Mouse (Mus musculus): ENCODE data around the gene Atg4c. TPM values are rescaled to one million over a fixed set of nuclear protein-coding genes. Genes with fewer than 3 reads are reported as not detected.

Gene Atg4c
- 5.2 and 6.0 TPM in 2 replicates for polyA plus RNA-seq (2015; fragmentation: Nextera tagmentation; extraction: Ambion mirVana)

DNA sequence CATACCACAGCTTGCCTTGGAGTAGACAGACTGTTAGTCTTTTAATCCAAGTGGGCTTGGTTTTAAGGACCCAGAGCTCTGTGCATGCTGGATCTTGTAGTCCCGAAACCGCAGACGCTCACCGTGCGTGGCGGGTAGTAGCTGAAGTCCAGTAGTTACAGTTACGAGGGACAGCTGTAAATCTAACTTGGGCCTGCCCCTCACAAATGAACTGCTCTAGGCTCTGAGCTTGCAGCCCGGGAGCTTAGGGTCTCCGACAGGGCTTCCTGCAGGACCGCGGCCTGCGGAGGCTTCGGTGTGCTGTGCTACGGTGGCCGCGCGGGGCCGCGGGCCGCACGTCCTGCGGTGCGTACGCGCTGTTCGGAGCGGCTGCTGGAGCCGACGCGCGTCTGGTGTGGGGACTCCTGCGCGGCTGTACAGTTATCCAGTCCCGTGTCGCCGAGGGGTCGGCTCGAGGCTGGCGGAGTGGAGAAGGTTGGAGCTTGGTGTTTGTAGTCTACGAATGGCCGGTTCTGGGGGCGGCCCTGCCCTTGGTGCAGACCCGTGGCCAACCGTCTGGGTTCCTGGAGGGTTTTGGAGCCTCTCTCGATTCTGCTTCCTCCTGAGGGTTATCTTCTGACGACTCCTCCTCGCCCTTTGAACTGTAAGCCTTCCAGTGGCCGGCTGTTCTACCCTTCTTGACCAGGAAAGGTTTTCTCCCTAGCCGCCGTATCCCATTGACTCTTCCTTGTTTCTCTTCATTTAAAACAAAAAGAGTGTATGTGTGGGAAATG lies at the start of gene Atg4c:
Gene Atg4c, plus strand, starts transcription at position 125 of the 773 bp plus-strand sequence.
- no peaks in the 10 kb centered on the region for H3K4me1 ChIP-seq (ENCODE audit: insufficient read depth)
- under 1% methylated on average over 48 of the region's 50 CpGs for WGBS (ENCODE audit: insufficient replicate concordance)

DNA sequence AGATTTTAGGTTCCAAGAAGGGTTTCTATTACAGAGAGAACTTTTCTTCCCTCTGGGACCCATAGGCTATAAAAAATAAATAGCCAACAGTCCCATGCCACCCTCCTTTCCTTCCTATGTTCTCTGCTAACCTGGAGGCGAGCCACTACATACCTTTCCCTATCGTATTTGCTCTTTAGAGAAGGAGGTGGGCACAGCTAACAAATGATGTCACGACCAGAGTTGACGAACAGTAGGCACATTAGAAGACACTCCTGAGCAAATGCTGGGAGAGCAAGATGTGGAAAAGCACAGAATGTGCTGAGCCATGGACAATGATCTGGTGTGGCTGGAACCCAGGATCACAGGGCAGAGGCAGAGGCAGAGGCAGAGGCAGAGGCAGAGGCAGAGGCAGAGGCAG lies 42.3 kb upstream of the Atg4c start:
- Histone ChIP-seq H3K4me3 (ENCODE audit: low read depth, low read length) (no peak overlapping the region), H3K9ac (replicated peaks) (no peak overlapping the region), H3K27me3 (ENCODE audit: insufficient read depth, low read length) (no peaks in the 10 kb centered on the region), H3K27ac (ENCODE audit: low read depth) (no peak overlapping the region), H3K4me1 (ENCODE audit: insufficient read depth) (no peaks in the 10 kb centered on the region), H3K9me3 (ENCODE audit: low read length) (no peaks in the 10 kb centered on the region), H3K36me3 (replicated peaks; ENCODE audit: insufficient read depth, low read length) (no peaks in the 10 kb centered on the region), H3K4me2 (ENCODE audit: low read depth, low read length) (no peak overlapping the region)
- no peak for DNase-seq
- no peak for TF ChIP-seq CTCF (IDR thresholded peaks at IDR 0.05; ENCODE audit: low read depth)
- no peak for TF ChIP-seq EP300 (IDR thresholded peaks at IDR 0.05; ENCODE audit: low read depth)
- no peak for ATAC-seq
- 80% methylated on average over 4 of the region's 4 CpGs for whole genome bisulfite sequencing (ENCODE audit: insufficient replicate concordance)

More for the DNA sequence above, at the start of gene Atg4c:
- 0 out of 2 replicates have a peak, but pooled peaks have one; percentile 1 for TF ChIP-seq CTCF (IDR thresholded peaks at IDR 0.05; ENCODE audit: low read depth)
- no peak for TF ChIP-seq EP300 (IDR thresholded peaks at IDR 0.05; ENCODE audit: low read depth)
- H3K4me2 ChIP-seq (ENCODE audit: low read depth, low read length) = peak within 1 kb of the TSS; percentile 80
- ATAC-seq (peak; percentile 98), DNase-seq (peak; percentile 85)
- peak within 1 kb of the TSS; percentile 73 for H3K4me3 ChIP-seq (ENCODE audit: low read depth, low read length)
- no peaks in the 10 kb centered on the region for H3K9me3 ChIP-seq (ENCODE audit: low read length)
- peak within 1 kb of the TSS; percentile 76 for H3K27ac ChIP-seq (ENCODE audit: low read depth)
- H3K36me3 ChIP-seq (replicated peaks; ENCODE audit: insufficient read depth, low read length) = no peaks in the 10 kb centered on the region
- H3K27me3 ChIP-seq (ENCODE audit: insufficient read depth, low read length) = no peaks in the 10 kb centered on the region
- H3K9ac ChIP-seq (replicated peaks) = peak within 1 kb of the TSS; percentile 72

DNA sequence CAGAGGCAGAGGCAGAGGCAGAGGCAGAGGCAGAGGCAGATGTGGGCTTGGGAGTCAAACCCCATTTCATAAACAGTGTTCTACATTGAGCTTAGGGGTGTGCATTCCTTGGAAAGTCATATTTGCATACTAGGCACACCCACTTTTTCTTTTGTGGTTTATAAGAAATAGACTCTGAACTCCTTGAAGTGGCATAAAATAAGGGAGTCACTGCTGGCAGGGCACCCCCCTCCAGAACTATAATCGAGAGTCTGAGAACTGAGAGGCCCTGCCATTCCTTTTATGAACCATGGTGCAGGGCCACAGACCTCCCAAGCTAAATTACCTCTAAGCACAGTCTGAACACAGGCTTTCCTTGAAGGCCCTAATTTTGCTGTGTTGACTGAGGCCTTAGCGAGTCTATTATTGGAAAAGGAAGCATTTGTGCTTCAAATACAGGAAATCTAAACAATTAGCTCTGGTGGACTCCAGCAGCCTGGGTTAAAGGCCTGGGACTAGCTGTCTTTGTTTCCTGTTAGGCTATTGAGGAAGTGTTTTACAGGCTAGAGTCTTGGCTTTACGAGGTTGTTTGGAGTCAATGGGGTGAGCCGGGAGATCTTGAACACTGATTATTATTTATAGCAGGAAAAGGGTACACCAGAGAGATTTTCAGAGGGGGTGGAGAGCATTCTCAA lies 41.7 kb upstream of the Atg4c start:
- Histone ChIP-seq H3K36me3 (replicated peaks; ENCODE audit: insufficient read depth, low read length) (no peaks in the 10 kb centered on the region), H3K9ac (replicated peaks) (no peak overlapping the region), H3K4me1 (ENCODE audit: insufficient read depth) (no peaks in the 10 kb centered on the region), H3K9me3 (ENCODE audit: low read length) (no peaks in the 10 kb centered on the region), H3K27me3 (ENCODE audit: insufficient read depth, low read length) (no peaks in the 10 kb centered on the region), H3K4me3 (ENCODE audit: low read depth, low read length) (no peak overlapping the region), H3K27ac (ENCODE audit: low read depth) (no peak overlapping the region), H3K4me2 (ENCODE audit: low read depth, low read length) (no peak overlapping the region)
- no peak for DNase-seq
- TF ChIP-seq EP300 (IDR thresholded peaks at IDR 0.05; ENCODE audit: low read depth) (no peak), CTCF (IDR thresholded peaks at IDR 0.05; ENCODE audit: low read depth) (no peak)
- no peak for ATAC-seq
- 34% methylated on average over 4 of the region's 4 CpGs for WGBS (ENCODE audit: insufficient replicate concordance)

DNA sequence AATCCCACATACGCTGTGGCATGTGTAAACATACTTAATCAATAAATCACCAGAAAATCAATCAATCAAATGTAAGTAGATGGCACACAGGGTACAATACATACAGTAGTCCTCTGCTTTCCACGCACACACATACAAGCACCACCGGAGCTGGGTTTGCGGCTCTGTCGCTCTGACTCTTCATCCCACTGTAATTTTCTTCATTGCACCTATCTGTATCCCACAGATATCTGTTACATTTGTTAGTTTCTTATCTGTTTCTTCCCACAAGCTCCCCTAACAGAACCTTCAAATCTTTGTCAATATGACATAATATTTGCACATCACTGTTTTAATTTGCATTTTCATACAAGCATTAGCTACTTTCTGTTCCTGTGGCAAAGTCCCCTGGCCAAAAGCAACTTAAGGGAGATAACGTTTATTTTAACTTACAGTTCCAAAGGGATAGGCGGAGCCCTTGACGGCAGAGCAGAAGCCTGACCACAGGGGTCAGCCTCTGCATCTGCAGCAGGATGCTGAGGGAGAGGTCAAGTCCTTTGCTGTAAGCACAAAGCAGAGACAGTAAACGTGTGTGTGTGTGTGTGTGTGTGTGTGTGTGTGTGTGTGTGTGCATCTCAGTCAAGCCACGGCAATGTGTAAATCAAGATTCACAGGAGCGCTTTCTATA lies 37.0 kb upstream of the Atg4c start:
- DNase-seq = no peak
- ATAC-seq = no peak
- H3K4me1 ChIP-seq (ENCODE audit: insufficient read depth) = no peaks in the 10 kb centered on the region
- WGBS (ENCODE audit: insufficient replicate concordance) = 46% methylated on average over 11 of the region's 11 CpGs
- TF ChIP-seq CTCF (IDR thresholded peaks at IDR 0.05; ENCODE audit: low read depth) = no peak
- no peak for TF ChIP-seq EP300 (IDR thresholded peaks at IDR 0.05; ENCODE audit: low read depth)
- H3K4me3 ChIP-seq (ENCODE audit: low read depth, low read length) = no peak overlapping the region
- no peak overlapping the region for H3K27ac ChIP-seq (ENCODE audit: low read depth)
- H3K9ac ChIP-seq (replicated peaks) = no peak overlapping the region
- H3K9me3 ChIP-seq (ENCODE audit: low read length) = no peaks in the 10 kb centered on the region
- no peaks in the 10 kb centered on the region for H3K27me3 ChIP-seq (ENCODE audit: insufficient read depth, low read length)
- no peaks in the 10 kb centered on the region for H3K36me3 ChIP-seq (replicated peaks; ENCODE audit: insufficient read depth, low read length)
- H3K4me2 ChIP-seq (ENCODE audit: low read depth, low read length) = no peak overlapping the region

DNA sequence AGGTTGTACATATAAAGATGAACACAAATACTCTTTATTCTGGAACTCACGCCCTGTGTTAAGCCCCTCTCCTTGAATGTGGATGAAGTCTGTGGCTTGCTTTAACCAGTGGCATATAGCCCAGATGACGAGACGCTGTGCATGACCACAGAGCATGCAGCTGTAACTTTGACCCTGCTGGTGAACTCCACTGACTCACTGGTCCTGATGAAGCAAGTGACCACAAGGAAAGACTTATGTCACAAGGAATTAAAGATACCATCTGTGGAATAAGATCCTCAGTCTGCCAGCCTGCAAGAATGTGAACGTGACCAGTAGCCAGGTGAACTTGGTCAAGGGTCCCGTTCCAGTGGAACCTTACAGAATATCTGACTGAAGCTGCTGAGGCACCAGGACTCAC lies 35.2 kb upstream of the Atg4c start:
- DNase-seq (no peak), ATAC-seq (no peak)
- Histone ChIP-seq H3K9me3 (ENCODE audit: low read length) (no peaks in the 10 kb centered on the region), H3K4me1 (ENCODE audit: insufficient read depth) (no peaks in the 10 kb centered on the region), H3K4me2 (ENCODE audit: low read depth, low read length) (no peak overlapping the region), H3K27ac (ENCODE audit: low read depth) (no peak overlapping the region), H3K27me3 (ENCODE audit: insufficient read depth, low read length) (no peaks in the 10 kb centered on the region), H3K9ac (replicated peaks) (no peak overlapping the region), H3K36me3 (replicated peaks; ENCODE audit: insufficient read depth, low read length) (no peaks in the 10 kb centered on the region), H3K4me3 (ENCODE audit: low read depth, low read length) (no peak overlapping the region)
- WGBS (ENCODE audit: insufficient replicate concordance) = 70% methylated on average over 5 of the region's 5 CpGs
- TF ChIP-seq EP300 (IDR thresholded peaks at IDR 0.05; ENCODE audit: low read depth) (no peak), CTCF (IDR thresholded peaks at IDR 0.05; ENCODE audit: low read depth) (no peak)

DNA sequence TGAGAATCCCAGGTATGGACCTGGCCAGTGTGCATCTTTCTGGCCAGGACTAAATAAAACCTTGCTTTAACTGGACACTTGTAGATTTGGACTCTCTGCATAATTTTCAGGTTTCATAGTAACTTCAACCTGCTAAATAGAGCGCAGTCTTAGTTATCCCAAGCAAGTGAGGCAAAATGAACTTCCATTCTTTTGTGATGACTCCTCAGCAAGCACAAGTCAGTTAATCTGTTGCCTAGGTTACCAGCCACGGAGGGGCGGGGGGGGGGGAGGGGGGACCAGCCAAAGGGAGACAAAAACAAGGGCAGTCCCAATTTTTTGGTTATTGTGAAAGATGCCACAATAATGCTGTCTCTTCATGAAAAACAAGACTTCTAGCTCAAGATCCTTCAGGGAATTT lies 33.3 kb upstream of the Atg4c start:
- Histone ChIP-seq H3K9ac (replicated peaks) (no peak overlapping the region), H3K36me3 (replicated peaks; ENCODE audit: insufficient read depth, low read length) (no peaks in the 10 kb centered on the region), H3K4me1 (ENCODE audit: insufficient read depth) (no peaks in the 10 kb centered on the region), H3K27me3 (ENCODE audit: insufficient read depth, low read length) (no peaks in the 10 kb centered on the region), H3K9me3 (ENCODE audit: low read length) (no peaks in the 10 kb centered on the region), H3K4me3 (ENCODE audit: low read depth, low read length) (no peak overlapping the region), H3K27ac (ENCODE audit: low read depth) (no peak overlapping the region), H3K4me2 (ENCODE audit: low read depth, low read length) (no peak overlapping the region)
- no peak for TF ChIP-seq EP300 (IDR thresholded peaks at IDR 0.05; ENCODE audit: low read depth)
- no peak for TF ChIP-seq CTCF (IDR thresholded peaks at IDR 0.05; ENCODE audit: low read depth)
- no peak for ATAC-seq
- WGBS (ENCODE audit: insufficient replicate concordance) = 26% methylated on average over 3 of the region's 3 CpGs
- DNase-seq = no peak

Measured in liver, postnatal 0 days (tissue).